Mouse (Mus musculus) kidney, adult 2 months (tissue): ENCODE data around the gene Bcl6.

Source experiments
- CTCF ChIP-seq: fragments of 200-500 bp; conservative IDR thresholded peaks from 2 replicates; pipeline ENCODE4 v1.5.1; 2011; ENCODE audit warnings: low read depth, mild to moderate bottlenecking, control low read depth, low read length, moderate library complexity, mixed read lengths; ENCODE audit not compliant: insufficient read depth, insufficient read length
- POLR2A ChIP-seq: fragments of 200-500 bp; IDR thresholded peaks from one replicate; pipeline ENCODE4 v1.6.1; 2011; ENCODE audit warnings: low read depth, low read length, control low read depth

- TF ChIP-seq CTCF, result no peak
- no peak for TF ChIP-seq POLR2A
Observed at GRCm38 (mm10) chr16:23968888-23969287, 19.8 kb downstream of the Bcl6 start.
